Mouse (Mus musculus) stomach, embryonic 16.5 days (tissue): Measurements from ENCODE around the gene Tbcd. TPM values are rescaled to one million over a fixed set of nuclear protein-coding genes. Genes with fewer than 3 reads are reported as not detected.

ENCODE experiments used
- ATAC-seq: fragments of 200-750 bp; cut with Nextera tagmentation; 2 replicates; pipeline ENCODE4 v1.8.0; 2017; ENCODE audit warnings: moderate number of reproducible peaks, moderate TSS enrichment; ENCODE audit not compliant: insufficient read depth, low FRiP score
- H3K27ac ChIP-seq: fragments of 300-500 bp; sonication (generic); 2 replicates; pipeline ENCODE4 v1.5.1; 2014; ENCODE audit warnings: low read length
- H3K27me3 ChIP-seq: fragments of 300-500 bp; sonication (generic); 2 replicates; pipeline ENCODE4 v1.6.1; 2014; ENCODE audit warnings: low read length, control low read depth, mixed read lengths; ENCODE audit not compliant: control insufficient read depth, insufficient read depth
- H3K36me3 ChIP-seq: fragments of 300-500 bp; sonication (generic); 2 replicates; pipeline ENCODE4 v1.6.1; 2014; ENCODE audit warnings: low read length; ENCODE audit not compliant: control insufficient read depth, insufficient read depth
- H3K4me1 ChIP-seq: fragments of 300-500 bp; sonication (generic); 2 replicates; pipeline ENCODE4 v1.6.1; 2014; ENCODE audit warnings: low read length, control low read depth, mixed read lengths; ENCODE audit not compliant: control insufficient read depth, insufficient read depth
- H3K4me2 ChIP-seq: fragments of 300-500 bp; sonication (generic); 2 replicates; pipeline ENCODE4 v1.6.1; 2014; ENCODE audit warnings: low read depth, low read length, mixed read lengths
- H3K4me3 ChIP-seq: fragments of 300-500 bp; sonication (generic); replicated peaks from 2 replicates; pipeline ENCODE4 v1.5.1; 2014; ENCODE audit warnings: mild to moderate bottlenecking, low read length
- H3K9ac ChIP-seq: fragments of 300-500 bp; sonication (generic); 2 replicates; pipeline ENCODE4 v1.6.1; 2014; ENCODE audit warnings: low read length
- H3K9me3 ChIP-seq: fragments of 300-500 bp; sonication (generic); replicated peaks from 2 replicates; pipeline ENCODE4 v1.6.1; 2016; ENCODE audit warnings: low read length, control low read depth; ENCODE audit not compliant: control insufficient read depth
- WGBS: fragments of 180-500 bp; shearing (Covaris S2); extraction: QIAGEN DNeasy Blood & Tissue Kit; methylation state at CpG from one replicate; pipeline ENCODE4 v1.1.7; 2014; 5-methylcytosine and 5-hydroxymethylcytosine counted together
- polyA plus RNA-seq: library from polyadenylated mRNA; unstranded; fragments of >200 nt; fragmentation: Nextera tagmentation; extraction: Ambion mirVana; gene quantifications from 2 replicates; pipeline ENCODE4 v1.2.1, GENCODE M21; 2015

Gene Tbcd
- polyA plus RNA-seq, 1 experiment from 2014 or later: 42.2 TPM

DNA sequence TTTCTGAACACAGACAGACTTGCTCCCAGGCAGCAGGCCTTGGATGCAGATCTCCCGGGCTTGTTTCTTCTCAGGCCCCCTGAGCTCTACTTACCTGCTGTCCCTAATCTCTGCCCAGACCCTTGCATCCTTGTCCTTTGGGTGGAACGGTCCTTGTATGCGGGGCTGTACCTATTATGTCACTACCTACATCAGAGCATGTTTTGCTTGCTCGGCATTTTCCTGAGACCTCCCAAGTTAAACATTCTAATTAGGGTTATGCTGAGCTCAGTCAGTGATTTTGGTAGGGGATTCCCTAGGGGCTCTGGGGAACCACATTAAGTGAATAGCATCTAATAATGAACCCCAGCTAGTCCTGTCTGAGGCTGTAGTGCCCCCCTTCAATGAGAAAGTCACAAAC is 173.3 kb downstream of the Tbcd start:
- Histone ChIP-seq H3K36me3 (0 out of 2 replicates have a peak, but pooled peaks cover 3% of the 10 kb centered on the region), H3K9ac (no peak overlapping the region), H3K27me3 (no peaks in the 10 kb centered on the region), H3K4me2 (no peak overlapping the region), H3K4me3 (no peak overlapping the region), H3K27ac (no peak overlapping the region), H3K4me1 (no peaks in the 10 kb centered on the region; the same call in 1 of the 2 replicates), H3K9me3 (no peaks in the 10 kb centered on the region)
- ATAC-seq: no peak
- WGBS: 88% methylated on average over 4 of the region's 4 CpGs

DNA sequence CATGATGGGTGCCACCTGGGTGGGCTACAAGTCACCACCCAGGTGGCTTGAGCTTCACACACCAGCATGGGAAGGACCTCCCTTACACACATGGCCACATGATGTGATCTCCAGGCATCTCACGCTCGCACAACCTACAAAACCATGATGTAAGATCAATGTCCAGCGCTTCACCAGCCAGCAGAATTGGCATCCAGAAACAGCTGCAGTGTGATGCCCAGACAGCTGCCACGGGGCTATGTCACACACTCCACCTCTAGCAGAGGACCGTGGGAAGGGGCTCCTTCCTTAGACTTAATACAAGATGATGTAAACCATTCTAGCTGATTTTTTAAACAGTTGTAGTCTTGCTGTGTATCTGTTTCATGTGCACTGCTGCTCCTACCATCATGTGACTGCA is 175.8 kb downstream of the Tbcd start:
- 65% methylated on average over 5 of the region's 5 CpGs for WGBS
- peak; percentile 14; the same call in 1 of the 2 replicates for ATAC-seq
- no peaks in the 10 kb centered on the region; the same call in 1 of the 2 replicates for H3K4me1 ChIP-seq
- H3K36me3 ChIP-seq: peaks cover 3% of the 10 kb centered on the region; the same call in 1 of the 2 replicates
- H3K9me3 ChIP-seq: no peaks in the 10 kb centered on the region
- H3K4me3 ChIP-seq: no peak overlapping the region
- H3K27ac ChIP-seq: peak overlapping the region; percentile 53
- H3K9ac ChIP-seq: 0 out of 2 replicates have a peak overlapping the region, but pooled peaks have one; percentile 22
- no peaks in the 10 kb centered on the region for H3K27me3 ChIP-seq
- no peak overlapping the region for H3K4me2 ChIP-seq

DNA sequence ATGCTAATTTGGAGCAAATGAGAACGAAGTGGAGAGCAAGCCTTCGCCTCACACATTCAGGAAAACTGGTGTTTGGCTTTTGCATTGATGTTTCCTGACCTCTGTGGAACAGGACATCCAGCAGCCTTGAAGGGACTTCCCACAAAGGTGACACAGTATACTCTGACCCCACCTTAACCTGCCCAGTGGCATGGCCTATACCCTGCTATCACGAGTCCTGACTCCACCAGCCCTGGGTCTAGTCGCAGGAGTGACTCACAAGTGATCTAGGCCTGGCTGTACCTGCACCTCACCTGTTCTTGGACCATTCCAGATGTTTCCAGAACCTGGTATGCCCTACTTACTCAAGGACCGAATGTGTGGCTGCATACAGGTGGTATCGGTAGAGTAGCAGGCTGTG is 177.8 kb downstream of the Tbcd start:
- 90% methylated on average over 6 of the region's 6 CpGs for WGBS

DNA sequence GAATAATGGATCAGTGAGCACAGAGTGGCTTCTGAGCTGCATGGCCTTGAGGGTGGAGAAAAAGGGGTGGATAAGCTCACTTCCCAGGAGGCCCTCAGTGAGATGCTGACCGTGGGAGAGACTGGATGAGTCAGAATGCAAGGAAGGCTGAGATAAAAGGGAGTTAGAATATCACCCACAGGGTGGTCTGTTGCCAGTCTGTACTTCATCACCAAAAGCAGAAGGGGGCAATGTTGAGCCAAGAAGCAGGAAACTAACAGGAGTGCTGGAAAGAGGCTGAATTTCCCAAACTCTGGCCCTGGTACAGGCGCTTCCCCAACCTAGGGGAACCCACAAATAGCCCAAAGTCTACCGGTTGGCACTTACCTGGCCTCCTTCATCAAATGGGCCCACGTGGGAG is 178.7 kb downstream of the Tbcd start:
- WGBS: 85% methylated on average over 4 of the region's 4 CpGs
- H3K4me1 ChIP-seq: no peaks in the 10 kb centered on the region; the same call in 1 of the 2 replicates
- H3K4me2 ChIP-seq: no peak overlapping the region
- no peaks in the 10 kb centered on the region for H3K27me3 ChIP-seq
- no peaks in the 10 kb centered on the region for H3K9me3 ChIP-seq
- ATAC-seq: no peak
- H3K9ac ChIP-seq: no peak overlapping the region
- peaks cover 3% of the 10 kb centered on the region; the same call in 1 of the 2 replicates for H3K36me3 ChIP-seq
- H3K27ac ChIP-seq: no peak overlapping the region
- H3K4me3 ChIP-seq: no peak overlapping the region

More for the DNA sequence above, 177.8 kb downstream of the Tbcd start:
- Histone ChIP-seq H3K27me3 (no peaks in the 10 kb centered on the region), H3K9me3 (no peaks in the 10 kb centered on the region), H3K27ac (no peak overlapping the region), H3K4me1 (no peaks in the 10 kb centered on the region; the same call in 1 of the 2 replicates), H3K4me2 (no peak overlapping the region), H3K36me3 (peaks cover 3% of the 10 kb centered on the region; the same call in 1 of the 2 replicates), H3K4me3 (no peak overlapping the region), H3K9ac (no peak overlapping the region)
- no peak for ATAC-seq

DNA sequence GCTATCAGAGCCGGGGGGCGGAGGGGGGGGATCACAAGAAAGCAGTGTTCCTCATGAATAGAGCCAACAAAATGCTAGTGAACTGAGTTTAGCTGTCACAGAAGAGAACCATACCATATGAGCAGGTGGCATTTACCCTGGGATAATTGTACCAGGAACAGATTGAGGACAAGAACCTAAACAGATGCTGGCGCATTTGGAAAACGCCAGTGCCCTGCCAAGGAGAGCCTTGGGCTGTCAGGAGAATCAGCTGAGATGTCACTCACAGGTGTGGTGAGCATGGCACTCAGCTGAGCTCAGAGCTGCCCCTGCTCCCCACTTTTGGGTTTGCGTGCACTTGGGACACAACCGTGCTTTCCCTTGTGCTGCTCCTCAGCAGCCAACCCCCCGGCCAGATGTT is 179.7 kb downstream of the Tbcd start:
- H3K4me3 ChIP-seq: no peak overlapping the region
- no peaks in the 10 kb centered on the region; the same call in 1 of the 2 replicates for H3K4me1 ChIP-seq
- H3K27me3 ChIP-seq: no peaks in the 10 kb centered on the region
- ATAC-seq: no peak
- no peak overlapping the region for H3K27ac ChIP-seq
- WGBS: 89% methylated on average over 7 of the region's 7 CpGs
- no peaks in the 10 kb centered on the region for H3K9me3 ChIP-seq
- no peak overlapping the region for H3K4me2 ChIP-seq
- H3K36me3 ChIP-seq: peaks cover 3% of the 10 kb centered on the region; the same call in 1 of the 2 replicates
- H3K9ac ChIP-seq: no peak overlapping the region

DNA sequence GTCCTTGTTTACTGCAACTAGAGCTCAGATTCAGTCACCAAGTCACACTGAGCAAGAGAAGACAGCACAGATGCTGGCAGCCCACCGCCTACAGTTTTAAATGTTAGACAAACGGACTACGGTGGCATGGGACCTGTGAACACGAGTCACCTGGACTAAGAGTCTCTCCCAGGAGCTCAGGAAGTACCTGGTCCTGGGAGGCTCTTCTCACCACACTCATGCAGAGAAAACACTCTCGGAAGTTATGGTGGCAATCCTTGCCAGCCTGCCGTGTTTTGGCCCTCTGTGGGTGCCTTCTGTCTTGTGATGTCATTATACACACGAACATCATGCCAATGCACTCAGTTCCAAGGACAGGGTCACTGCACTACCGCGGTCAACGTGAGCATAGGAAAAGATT is 184.9 kb downstream of the Tbcd start:
- 97% methylated on average over 10 of the region's 10 CpGs for WGBS
- Histone ChIP-seq H3K36me3 (peaks cover 3% of the 10 kb centered on the region; the same call in 1 of the 2 replicates), H3K27ac (no peak overlapping the region), H3K4me3 (no peak overlapping the region), H3K9me3 (no peaks in the 10 kb centered on the region), H3K4me2 (no peak overlapping the region), H3K9ac (no peak overlapping the region), H3K27me3 (no peaks in the 10 kb centered on the region), H3K4me1 (no peaks in the 10 kb centered on the region)
- ATAC-seq: no peak

DNA sequence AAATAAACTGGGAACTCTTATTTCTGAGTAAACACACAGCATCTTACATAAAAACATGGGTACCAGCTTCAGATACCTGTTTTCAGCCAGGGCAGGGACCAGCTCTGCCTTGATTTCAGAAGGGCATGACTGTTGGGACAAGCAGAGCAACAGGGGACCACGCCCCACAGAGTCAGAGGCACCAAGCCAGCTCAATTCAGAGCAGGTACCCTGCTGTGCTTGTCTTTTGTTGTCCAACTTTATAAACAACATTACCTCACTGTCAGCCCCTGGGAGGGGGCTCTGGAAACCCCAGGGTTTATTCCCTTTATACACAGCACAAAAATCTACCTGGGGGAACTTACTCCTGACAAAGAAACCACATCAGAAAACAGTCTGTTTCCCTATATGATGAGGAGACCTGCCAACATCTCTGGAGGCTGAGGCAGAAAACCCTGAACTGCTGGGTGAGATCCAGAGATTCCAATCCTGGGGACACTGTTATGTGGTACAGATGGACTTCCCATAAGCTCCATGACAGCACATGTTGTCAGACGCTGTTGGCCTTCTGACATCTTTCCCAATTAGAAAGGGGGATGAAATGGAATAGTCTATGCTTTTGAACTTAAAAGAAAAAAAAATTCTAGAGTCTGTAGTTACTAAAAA is 189.9 kb downstream of the Tbcd start:
- Histone ChIP-seq H3K27ac (no peak overlapping the region), H3K4me3 (no peak overlapping the region), H3K9ac (no peak overlapping the region), H3K36me3 (0 out of 2 replicates have a peak, but pooled peaks cover 3% of the 10 kb centered on the region), H3K4me2 (no peak overlapping the region), H3K4me1 (no peaks in the 10 kb centered on the region), H3K27me3 (no peaks in the 10 kb centered on the region), H3K9me3 (no peaks in the 10 kb centered on the region)
- WGBS: 80% methylated on average over 2 of the region's 2 CpGs
- ATAC-seq: no peak

DNA sequence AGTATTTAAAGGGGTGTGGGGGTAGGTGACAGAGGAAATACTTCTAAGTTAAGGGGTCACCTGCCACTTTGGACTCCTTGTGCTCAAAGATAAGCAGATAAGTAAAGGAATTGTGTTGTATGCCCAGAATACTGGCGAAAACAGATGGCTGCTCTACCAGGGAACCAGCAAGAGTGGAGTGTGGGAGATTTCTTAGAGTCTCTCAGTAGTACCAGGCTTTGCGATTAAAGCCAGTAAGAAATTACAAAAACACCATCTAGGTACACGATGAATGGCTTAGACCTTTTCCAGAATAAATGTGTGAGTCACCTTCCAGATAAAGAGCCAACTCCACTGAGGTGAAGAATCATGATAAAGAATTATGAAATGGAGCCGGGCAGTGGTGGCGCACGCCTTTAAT is 193.6 kb downstream of the Tbcd start:
- Histone ChIP-seq H3K36me3 (no peaks in the 10 kb centered on the region), H3K27me3 (no peaks in the 10 kb centered on the region), H3K4me2 (no peak overlapping the region), H3K27ac (no peak overlapping the region), H3K4me3 (no peak overlapping the region), H3K9ac (no peak overlapping the region), H3K4me1 (no peaks in the 10 kb centered on the region), H3K9me3 (no peaks in the 10 kb centered on the region)
- 87% methylated on average over 6 of the region's 6 CpGs for WGBS
- no peak for ATAC-seq

DNA sequence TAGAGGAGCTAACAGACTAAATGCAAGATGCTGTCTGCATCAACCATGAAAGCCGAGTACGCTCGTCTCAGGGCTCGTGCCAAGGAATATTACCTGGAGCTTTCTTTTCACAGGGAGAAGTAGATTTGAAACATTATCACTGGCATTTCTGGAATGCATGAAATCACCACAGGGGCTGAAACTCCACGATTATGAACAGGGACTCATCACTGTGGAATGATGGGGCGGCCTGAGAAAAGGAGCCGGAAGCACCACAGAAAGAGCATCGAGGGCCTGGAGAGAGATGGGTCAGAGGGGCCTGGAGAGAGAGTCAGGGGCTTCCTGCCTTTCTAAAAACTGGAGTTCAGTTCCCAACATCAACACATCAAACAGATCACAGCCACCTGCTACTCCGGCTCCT is 195.6 kb downstream of the Tbcd start:
- no peak for ATAC-seq
- no peak overlapping the region for H3K27ac ChIP-seq
- H3K4me2 ChIP-seq: no peak overlapping the region
- no peaks in the 10 kb centered on the region for H3K36me3 ChIP-seq
- no peaks in the 10 kb centered on the region for H3K27me3 ChIP-seq
- H3K4me1 ChIP-seq: no peaks in the 10 kb centered on the region
- 72% methylated on average over 9 of the region's 9 CpGs for WGBS
- H3K4me3 ChIP-seq: no peak overlapping the region
- H3K9me3 ChIP-seq: no peaks in the 10 kb centered on the region
- no peak overlapping the region for H3K9ac ChIP-seq
